Comparison of ENCODE assay signal across 8 mouse cellular contexts in the genomic region with DNA sequence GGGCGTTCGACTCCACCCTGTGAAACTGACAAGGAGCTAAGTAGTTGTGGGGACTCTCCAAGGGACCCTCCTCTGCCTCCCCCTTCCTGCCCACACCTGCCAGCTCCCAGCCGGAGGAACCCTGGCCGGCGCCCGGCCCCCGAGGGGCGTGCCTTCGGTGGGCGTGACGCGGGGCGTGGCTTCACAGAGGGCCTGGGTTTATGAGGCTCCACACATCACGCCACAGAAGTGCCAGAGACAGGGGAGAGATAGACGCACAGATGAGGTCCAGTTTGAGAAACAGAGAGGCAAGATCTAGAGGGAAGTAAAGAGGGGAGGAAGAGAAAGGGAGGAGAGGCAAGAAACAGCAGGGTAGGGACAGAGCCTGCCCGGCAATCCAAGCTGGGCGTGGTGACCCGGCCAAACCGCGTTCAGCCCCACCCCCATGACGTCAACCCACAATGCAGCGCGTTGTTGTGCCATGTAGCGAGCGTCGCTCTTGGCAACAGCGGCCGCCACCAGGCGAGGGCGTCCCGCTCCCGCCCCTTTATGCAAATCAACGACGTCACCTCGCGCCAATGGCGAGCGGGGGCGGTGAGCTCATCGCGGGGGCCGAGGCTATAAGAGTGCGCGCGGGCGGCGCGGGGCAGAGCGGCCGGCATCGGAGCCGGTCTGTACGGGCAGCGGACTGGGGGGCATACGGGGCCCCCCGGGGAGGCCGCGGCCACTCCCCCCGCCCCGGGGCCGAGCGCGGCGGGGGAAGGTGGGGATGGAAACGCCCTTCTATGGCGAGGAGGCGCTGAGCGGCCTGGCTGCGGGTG. TPM values are rescaled to one million over a fixed set of nuclear protein-coding genes. Genes with fewer than 3 reads are reported as not detected.
A peak's percentile ranks its signal among the peaks of the same experiment; 100 is the strongest.
DNase-seq lines count a peak whose midpoint lies in the region; ATAC-seq and TF ChIP-seq lines count a peak whose summit lies in the region.

A gene (plus strand): TSS at position 640 of the 800 bp plus-strand sequence.

- no peak for TF ChIP-seq CTCF in cortical plate, adult 2 months (IDR thresholded peaks at IDR 0.05; ENCODE audit: extremely low read depth, insufficient read depth, low read length)

- peak; percentile 99 for DNase-seq in gastrocnemius, postnatal 10 days
- DNase-seq in induced T-regulatory cell, adult 2 months (ENCODE audit: low read depth), result peak; percentile 100
- peak; percentile 95 to 98 for DNase-seq in left cerebral cortex, adult 9 months (ENCODE audit: low spot score in 2 of 2)
- peak; percentile 98 for DNase-seq in right cerebral cortex, postnatal 14 days
- peak; percentile 99 for DNase-seq in urinary bladder, postnatal 36 days (ENCODE audit: low spot score in 2 of 2)

- ATAC-seq in activated CD4-positive, CD25-positive, alpha-beta regulatory T cell, adult 4 months, result peak; percentile 60
- peak; percentile 64 for ATAC-seq in megakaryocyte progenitor cell, adult 5-6 weeks (replicated peaks; ENCODE audit: poor library complexity)

- peak; percentile 87 for TF ChIP-seq POLR2A in cortical plate, adult 2 months (IDR thresholded peaks at IDR 0.05; ENCODE audit: extremely low read depth, insufficient read depth, low read length)

- peak within 1 kb of the TSS; percentile 100 for H3K27ac ChIP-seq in cortical plate, adult 2 months (ENCODE audit: insufficient read depth, low read length)

- peaks cover 2% of the 10 kb centered on the region; the same call in 1 of the 2 replicates for H3K4me1 ChIP-seq in cortical plate, adult 2 months (ENCODE audit: control insufficient read depth, insufficient read depth, low read length)

- peak within 1 kb of the TSS; percentile 91 for H3K4me3 ChIP-seq in cortical plate, adult 2 months (ENCODE audit: insufficient read depth, low read length)

RNA-seq across cellular contexts. Expression of the gene that starts here (rescaled TPM):
- 10 to 100 TPM; 12.5 to 20.0 TPM for polyA plus RNA-seq in activated CD4-positive, CD25-positive, alpha-beta regulatory T cell, adult 4 months (2017; shearing (Covaris generic))
- polyA plus RNA-seq in cortical plate, adult 2 months (2012; rRNA removed), result 223 and 226 TPM in 2 replicates
- 100 to 1,000 TPM in 1 of 2 experiments, 10 to 100 TPM in 1; 79.2 to 130 TPM for total RNA-seq in gastrocnemius, postnatal 10 days (2021)
- 16.1 and 29.1 TPM in 2 replicates for total RNA-seq in megakaryocyte progenitor cell, adult 5-6 weeks (2015)
- total RNA-seq in megakaryocyte progenitor cell, adult 5-6 weeks (2017), result 19.8 and 21.0 TPM in 2 replicates

Comparison
In these comparisons a context has a peak if more than half of its experiments do, and no peak if none do; other contexts are left out.
1. Peak in every context shown above with its lines: DNase-seq, ATAC-seq, H3K4me3 ChIP-seq and H3K27ac ChIP-seq.
2. RNA of the gene that starts here (polyA plus RNA-seq): 223 to 226 TPM in cortical plate, adult 2 months; 12.5 to 20.0 TPM in activated CD4-positive, CD25-positive, alpha-beta regulatory T cell, adult 4 months; every median in the first group is over 10 times any median in the second.